Mouse (Mus musculus) forebrain, embryonic 13.5 days (tissue): ENCODE data around the gene Ppp1r14d. TPM values are rescaled to one million over a fixed set of nuclear protein-coding genes. Genes with fewer than 3 reads are reported as not detected.

Experiments
- polyA plus RNA-seq: library from polyadenylated mRNA; unstranded; fragments of >200 nt; fragmentation: Nextera tagmentation; extraction: Ambion mirVana; gene quantifications from 2 replicates; pipeline ENCODE4 v1.2.1, GENCODE M21; 2015

Gene Ppp1r14d
- polyA plus RNA-seq, 1 experiment from 2014 or later: not detected

Other genes with a start within 250 kb of the Ppp1r14d start
- gene Ccdc32, start 200.5 kb downstream of the Ppp1r14d start, polyA plus RNA-seq: 31.1 and 33.8 TPM in 2 replicates
- 7.3 and 7.7 TPM in 2 replicates for gene Rpusd2, start 195.1 kb downstream of the Ppp1r14d start, polyA plus RNA-seq
- 65.5 and 66.6 TPM in 2 replicates for gene Knl1, start 182.8 kb downstream of the Ppp1r14d start, polyA plus RNA-seq
- 42.9 and 50.7 TPM in 2 replicates for gene Rad51, start 117.1 kb downstream of the Ppp1r14d start, polyA plus RNA-seq
- 44.7 and 49.6 TPM in 2 replicates for gene Rmdn3, start 72.9 kb downstream of the Ppp1r14d start, polyA plus RNA-seq
- gene Gchfr, start 62.1 kb downstream of the Ppp1r14d start, polyA plus RNA-seq: 1.7 and 2.5 TPM in 2 replicates
- 0.88 and 0.93 TPM in 2 replicates for gene Gm14137, start 55.4 kb downstream of the Ppp1r14d start, polyA plus RNA-seq
- 49.3 and 53.9 TPM in 2 replicates for gene Zfyve19, start 21.3 kb downstream of the Ppp1r14d start, polyA plus RNA-seq
- 25.0 and 25.2 TPM in 2 replicates for gene Dnajc17, start 21.1 kb downstream of the Ppp1r14d start, polyA plus RNA-seq
- 0.26 and 0.52 TPM in 2 replicates for gene Spint1, start 7.5 kb upstream of the Ppp1r14d start, polyA plus RNA-seq
- 6.2 and 8.0 TPM in 2 replicates for gene Rhov, start 41.4 kb upstream of the Ppp1r14d start, polyA plus RNA-seq
- 21.2 and 23.5 TPM in 2 replicates for gene Vps18, start 58.8 kb upstream of the Ppp1r14d start, polyA plus RNA-seq
- gene Dll4, start 95.9 kb upstream of the Ppp1r14d start, polyA plus RNA-seq: 3.9 and 4.0 TPM in 2 replicates
- gene Chac1, start 121.3 kb upstream of the Ppp1r14d start, polyA plus RNA-seq: 2.3 and 3.4 TPM in 2 replicates
- gene Ino80, start 247.8 kb upstream of the Ppp1r14d start, polyA plus RNA-seq: 4.1 and 4.6 TPM in 2 replicates